Mouse (Mus musculus) bone marrow, adult 2 months (tissue): Measurements from ENCODE around the gene Slc3a2.

ENCODE experiments used
- CTCF ChIP-seq: fragments of 200-500 bp; IDR thresholded peaks from 2 replicates; pipeline ENCODE4 v1.5.1; 2011; ENCODE audit warnings: low read length, control low read depth; ENCODE audit not compliant: control insufficient read depth, insufficient read depth
- POLR2A ChIP-seq: fragments of 200-500 bp; IDR thresholded peaks from 2 replicates; pipeline ENCODE4 v1.6.1; 2011; ENCODE audit warnings: low read depth, mild to moderate bottlenecking, control low read depth, low read length, borderline replicate concordance; ENCODE audit not compliant: control insufficient read depth

GRCm38 (mm10) chr19:8763276-8763675 is 40.1 kb upstream of the Slc3a2 start:
- TF ChIP-seq POLR2A: no peak
- no peak for TF ChIP-seq CTCF
